Mouse (Mus musculus) midbrain, postnatal 0 days (tissue): Measurements from ENCODE around the gene Ltbp2. TPM values are rescaled to one million over a fixed set of nuclear protein-coding genes. Genes with fewer than 3 reads are reported as not detected.

Experiments used
- ATAC-seq: fragments of 200-750 bp; cut with Nextera tagmentation; 2 replicates; pipeline ENCODE4 v1.8.0; 2017; ENCODE audit warnings: moderate number of reproducible peaks, mild to moderate bottlenecking, moderate TSS enrichment, moderate library complexity; ENCODE audit not compliant: low FRiP score
- DNase-seq: peaks from one replicate; pipeline ENCODE4 v3.0.0-alpha.2; 2015; ENCODE audit warnings: low spot score
- H3K27ac ChIP-seq: fragments of 300-500 bp; sonication (generic); 2 replicates; pipeline ENCODE4 v1.5.1; 2014; ENCODE audit warnings: low read depth, mild to moderate bottlenecking, low read length, mixed read lengths
- H3K27me3 ChIP-seq: fragments of 300-500 bp; sonication (generic); 2 replicates; pipeline ENCODE4 v1.6.1; 2014; ENCODE audit warnings: low read length, control low read depth, mixed read lengths; ENCODE audit not compliant: insufficient read depth
- H3K36me3 ChIP-seq: fragments of 300-500 bp; sonication (generic); 2 replicates; pipeline ENCODE4 v1.6.1; 2014; ENCODE audit warnings: low read length, control low read depth, mixed read lengths; ENCODE audit not compliant: insufficient read depth
- H3K4me1 ChIP-seq: fragments of 300-500 bp; sonication (generic); 2 replicates; pipeline ENCODE4 v1.6.1; 2014; ENCODE audit warnings: mild to moderate bottlenecking, control low read depth, antibody characterized with exemption, low read length, mixed read lengths; ENCODE audit not compliant: insufficient read depth
- H3K4me2 ChIP-seq: fragments of 300-500 bp; sonication (generic); 2 replicates; pipeline ENCODE4 v1.6.1; 2014; ENCODE audit warnings: low read depth, mild to moderate bottlenecking, low read length, mixed read lengths; ENCODE audit not compliant: poor library complexity, severe bottlenecking
- H3K4me3 ChIP-seq: fragments of 300-500 bp; sonication (generic); 2 replicates; pipeline ENCODE4 v1.5.1; 2014; ENCODE audit warnings: low read depth, mild to moderate bottlenecking, low read length, moderate library complexity
- H3K9ac ChIP-seq: fragments of 300-500 bp; sonication (generic); replicated peaks from 2 replicates; pipeline ENCODE4 v1.6.1; 2014; ENCODE audit warnings: mild to moderate bottlenecking, low read length, moderate library complexity, mixed read lengths; ENCODE audit not compliant: poor library complexity, severe bottlenecking
- H3K9me3 ChIP-seq: fragments of 300-500 bp; sonication (generic); 2 replicates; pipeline ENCODE4 v1.6.1; 2016; ENCODE audit warnings: low read length, control low read depth
- CTCF ChIP-seq: IDR thresholded peaks from 2 replicates; pipeline ENCODE4 v1.5.1; 2016; ENCODE audit warnings: antibody characterized with exemption, mild to moderate bottlenecking
- WGBS: fragments of 180-500 bp; shearing (Covaris S2); extraction: QIAGEN DNeasy Blood & Tissue Kit; methylation state at CpG from one replicate; pipeline ENCODE4 v1.1.7; 2014; 5-methylcytosine and 5-hydroxymethylcytosine counted together
- polyA plus RNA-seq: library from polyadenylated mRNA; unstranded; fragments of >200 nt; fragmentation: Nextera tagmentation; extraction: Ambion mirVana; gene quantifications from 2 replicates; pipeline ENCODE4 v1.2.1, GENCODE M21; 2015
- total RNA-seq: library from RNA; depleted of rRNA; stranded (reverse); fragments of >200 nt; gene quantifications from 2 replicates; pipeline ENCODE4 v1.2.3, GENCODE M21; 2014

Ltbp2 gene
- total and polyA plus RNA-seq, 2 experiments from 2014 or later: 0.14 to 4.0 TPM

- Histone ChIP-seq H3K4me2 (peak overlapping the region; percentile 89; the same call in 1 of the 2 replicates), H3K9me3 (no peaks in the 10 kb centered on the region), H3K4me3 (peak overlapping the region; percentile 62; the same call in 1 of the 2 replicates), H3K36me3 (no peaks in the 10 kb centered on the region), H3K27ac (no peak overlapping the region), H3K4me1 (peaks cover 6% of the 10 kb centered on the region; the same call in 1 of the 2 replicates), H3K27me3 (no peaks in the 10 kb centered on the region), H3K9ac (no peak overlapping the region)
- no peak for TF ChIP-seq CTCF
- DNase-seq (no peak), ATAC-seq (no peak)
- 92% methylated on average over 6 of the region's 6 CpGs for WGBS
Measured at GRCm38 (mm10) chr12:84774376-84774775, 102.0 kb downstream of the Ltbp2 start.

GRCm38 (mm10) chr12:84773476-84773875 lies 102.9 kb downstream of the Ltbp2 start:
- WGBS: under 1% methylated on average over 20 of the region's 20 CpGs
- Histone ChIP-seq H3K27me3 (no peaks in the 10 kb centered on the region), H3K4me3 (peak overlapping the region; percentile 62), H3K4me2 (peak overlapping the region; percentile 89), H3K9me3 (no peaks in the 10 kb centered on the region), H3K36me3 (no peaks in the 10 kb centered on the region), H3K27ac (peak overlapping the region; percentile 84), H3K9ac (peak overlapping the region; percentile 86), H3K4me1 (peaks cover 6% of the 10 kb centered on the region; the same call in 1 of the 2 replicates)
- no peak for ATAC-seq
- TF ChIP-seq CTCF: no peak
- no peak for DNase-seq

GRCm38 (mm10) chr12:84772726-84773441 lies 103.4 kb downstream of the Ltbp2 start, which contains the start of the genes Npc2 and Isca2:
Npc2 (minus strand) TSS chr12:84773152.
Isca2 (plus strand) TSS chr12:84773251.
- Histone ChIP-seq H3K27ac (peak within 1 kb of the TSS; percentile 84), H3K4me2 (peak within 1 kb of the TSS; percentile 89), H3K27me3 (no peaks in the 10 kb centered on the region), H3K4me1 (peaks cover 6% of the 10 kb centered on the region; the same call in 1 of the 2 replicates), H3K9me3 (no peaks in the 10 kb centered on the region), H3K9ac (peak within 1 kb of the TSS; percentile 86), H3K36me3 (no peaks in the 10 kb centered on the region), H3K4me3 (peak within 1 kb of the TSS; percentile 62)
- DNase-seq: peak; percentile 100
- ATAC-seq: peak; percentile 97
- TF ChIP-seq CTCF: peak; percentile 29; the same call in 1 of the 2 replicates
- WGBS: 1% methylated on average over 49 of the region's 50 CpGs

- no peaks in the 10 kb centered on the region for H3K36me3 ChIP-seq
- H3K4me2 ChIP-seq: peak overlapping the region; percentile 89
- ATAC-seq (no peak), DNase-seq (peak; percentile 31)
- peak overlapping the region; percentile 55 for H3K9ac ChIP-seq
- no peaks in the 10 kb centered on the region for H3K27me3 ChIP-seq
- H3K4me3 ChIP-seq: peak overlapping the region; percentile 62
- H3K9me3 ChIP-seq: no peaks in the 10 kb centered on the region
- H3K27ac ChIP-seq: peak overlapping the region; percentile 83
- no peak for TF ChIP-seq CTCF
- peaks cover 6% of the 10 kb centered on the region; the same call in 1 of the 2 replicates for H3K4me1 ChIP-seq
- WGBS: 2% methylated on average over 10 of the region's 10 CpGs
Measured at GRCm38 (mm10) chr12:84771981-84772520, 104.3 kb downstream of the Ltbp2 start.

GRCm38 (mm10) chr12:84769624-84770023 lies 106.7 kb downstream of the Ltbp2 start:
- H3K4me1 ChIP-seq: peaks cover 6% of the 10 kb centered on the region; the same call in 1 of the 2 replicates
- H3K36me3 ChIP-seq: 0 out of 2 replicates have a peak, but pooled peaks cover under 1% of the 10 kb centered on the region
- H3K9me3 ChIP-seq: no peaks in the 10 kb centered on the region
- no peak overlapping the region for H3K4me2 ChIP-seq
- H3K27ac ChIP-seq: no peak overlapping the region
- no peak overlapping the region for H3K4me3 ChIP-seq
- DNase-seq (no peak), ATAC-seq (no peak)
- 86% methylated on average over 7 of the region's 7 CpGs for WGBS
- TF ChIP-seq CTCF: no peak
- no peak overlapping the region for H3K9ac ChIP-seq
- no peaks in the 10 kb centered on the region for H3K27me3 ChIP-seq

- H3K4me2 ChIP-seq: no peak overlapping the region
- no peak overlapping the region for H3K4me3 ChIP-seq
- no peak for DNase-seq
- no peak overlapping the region for H3K9ac ChIP-seq
- no peak for ATAC-seq
- peaks cover 6% of the 10 kb centered on the region; the same call in 1 of the 2 replicates for H3K4me1 ChIP-seq
- H3K9me3 ChIP-seq: no peaks in the 10 kb centered on the region
- no peaks in the 10 kb centered on the region for H3K27me3 ChIP-seq
- TF ChIP-seq CTCF: no peak
- peaks cover 12% of the 10 kb centered on the region; the same call in 1 of the 2 replicates for H3K36me3 ChIP-seq
- WGBS: 89% methylated on average over 6 of the region's 6 CpGs
- no peak overlapping the region for H3K27ac ChIP-seq
Measured at GRCm38 (mm10) chr12:84767510-84767909, 108.8 kb downstream of the Ltbp2 start.
